Mouse (Mus musculus) embryonic fibroblast, embryonic 13.5 days (primary cell): ENCODE results near the gene Epha4. TPM values are rescaled to one million over a fixed set of nuclear protein-coding genes. Genes with fewer than 3 reads are reported as not detected.

Source experiments
- H3K27ac ChIP-seq: 2 replicates; pipeline ENCODE4 v1.5.1; 2012; ENCODE audit warnings: low read length, control low read depth, inconsistent platforms; ENCODE audit not compliant: insufficient read depth
- H3K4me1 ChIP-seq: 2 replicates; pipeline ENCODE4 v1.6.1; 2011; ENCODE audit warnings: low read length; ENCODE audit not compliant: control insufficient read depth, insufficient read depth
- H3K4me3 ChIP-seq: 2 replicates; pipeline ENCODE4 v1.5.1; 2011; ENCODE audit warnings: mild to moderate bottlenecking, control low read depth, low read length; ENCODE audit not compliant: insufficient read depth
- CTCF ChIP-seq: IDR thresholded peaks from 2 replicates; pipeline ENCODE4 v1.5.1; 2011; ENCODE audit warnings: mild to moderate bottlenecking, control low read depth, low read length, moderate library complexity, borderline replicate concordance; ENCODE audit not compliant: insufficient read depth
- POLR2A ChIP-seq: IDR thresholded peaks from 2 replicates; pipeline ENCODE4 v1.6.1; 2011; ENCODE audit warnings: low read depth, mild to moderate bottlenecking, control low read depth, low read length, moderate library complexity
- polyA plus RNA-seq: library from polyadenylated mRNA; stranded (reverse); fragments of >200 nt; gene quantifications from 2 replicates; pipeline ENCODE4 v1.2.4, GENCODE M21; 2011; ENCODE audit warnings: low read depth; ENCODE audit not compliant: missing spikeins, insufficient read length

The Epha4 gene
- polyA plus RNA-seq, 1 experiment: 26.4 TPM

- no peak for TF ChIP-seq POLR2A
- TF ChIP-seq CTCF: no peak
- Histone ChIP-seq H3K4me1 (peaks cover under 1% of the 10 kb centered on the region; the same call in 1 of the 2 replicates), H3K4me3 (no peak overlapping the region), H3K27ac (no peak overlapping the region)
These were observed 101.8 kb downstream of the Epha4 start for GRCm38 (mm10) chr1:77412871-77413669.

GRCm38 (mm10) chr1:77412285-77412684, 102.6 kb downstream of the Epha4 start:
- Histone ChIP-seq H3K4me3 (no peak overlapping the region), H3K27ac (no peak overlapping the region), H3K4me1 (peaks cover 8% of the 10 kb centered on the region; the same call in 1 of the 2 replicates)
- TF ChIP-seq CTCF: no peak
- no peak for TF ChIP-seq POLR2A

GRCm38 (mm10) chr1:77411222-77411621, 103.7 kb downstream of the Epha4 start:
- TF ChIP-seq CTCF (no peak), POLR2A (no peak)
- no peak overlapping the region for H3K4me3 ChIP-seq
- H3K27ac ChIP-seq: no peak overlapping the region
- H3K4me1 ChIP-seq: peaks cover 8% of the 10 kb centered on the region; the same call in 1 of the 2 replicates

- TF ChIP-seq POLR2A (no peak), CTCF (no peak)
These were observed 104.2 kb downstream of the Epha4 start for GRCm38 (mm10) chr1:77410716-77411115.

GRCm38 (mm10) chr1:77410153-77410552, 104.7 kb downstream of the Epha4 start:
- TF ChIP-seq POLR2A (no peak), CTCF (no peak)
- Histone ChIP-seq H3K4me1 (peaks cover 8% of the 10 kb centered on the region; the same call in 1 of the 2 replicates), H3K4me3 (no peak overlapping the region), H3K27ac (no peak overlapping the region)

More at GRCm38 (mm10) chr1:77410716-77411115, 104.2 kb downstream of the Epha4 start:
- peaks cover 8% of the 10 kb centered on the region; the same call in 1 of the 2 replicates for H3K4me1 ChIP-seq
- H3K4me3 ChIP-seq: no peak overlapping the region
- H3K27ac ChIP-seq: no peak overlapping the region

GRCm38 (mm10) chr1:77409509-77409908, 105.4 kb downstream of the Epha4 start:
- Histone ChIP-seq H3K4me3 (no peak overlapping the region), H3K27ac (no peak overlapping the region), H3K4me1 (peaks cover 8% of the 10 kb centered on the region; the same call in 1 of the 2 replicates)
- no peak for TF ChIP-seq POLR2A
- no peak for TF ChIP-seq CTCF

- Histone ChIP-seq H3K4me1 (peaks cover 8% of the 10 kb centered on the region; the same call in 1 of the 2 replicates), H3K27ac (no peak overlapping the region)
- TF ChIP-seq CTCF (no peak), POLR2A (no peak)
These were observed 107.5 kb downstream of the Epha4 start for GRCm38 (mm10) chr1:77407417-77407816.

GRCm38 (mm10) chr1:77406631-77407030, 108.3 kb downstream of the Epha4 start:
- no peak overlapping the region for H3K27ac ChIP-seq
- TF ChIP-seq POLR2A (no peak), CTCF (no peak)
- peaks cover 8% of the 10 kb centered on the region; the same call in 1 of the 2 replicates for H3K4me1 ChIP-seq
- H3K4me3 ChIP-seq: no peak overlapping the region

More at GRCm38 (mm10) chr1:77407417-77407816, 107.5 kb downstream of the Epha4 start:
- H3K4me3 ChIP-seq: no peak overlapping the region

- TF ChIP-seq CTCF (no peak), POLR2A (no peak)
- no peak overlapping the region for H3K27ac ChIP-seq
- H3K4me3 ChIP-seq: no peak overlapping the region
- peaks cover 8% of the 10 kb centered on the region; the same call in 1 of the 2 replicates for H3K4me1 ChIP-seq
These were observed 110.4 kb downstream of the Epha4 start for GRCm38 (mm10) chr1:77404537-77404936.

GRCm38 (mm10) chr1:77402942-77403341, 111.9 kb downstream of the Epha4 start:
- Histone ChIP-seq H3K4me3 (no peak overlapping the region), H3K4me1 (peaks cover 6% of the 10 kb centered on the region; the same call in 1 of the 2 replicates), H3K27ac (no peak overlapping the region)
- TF ChIP-seq CTCF: no peak
- no peak for TF ChIP-seq POLR2A
